Mouse (Mus musculus) mouse embryonic stem cell (cell line): Measurements from ENCODE around the gene Zfand3.

ENCODE experiments used
- in situ Hi-C, 2 experiments: fragments of 300-500 bp; cut with MboI; formaldehyde crosslinking; loops; 1 replicate in 1 of 2; 3 replicates in 1 of 2; pipeline ENCODE4 v1.14.3; 2019 to 2020; ENCODE audit warnings: low sequenced_read_pairs in 2 of 2, low pct_unique_long_range_greater_than_20kb in 1 of 2, mixed read lengths in 1 of 2; ENCODE audit not compliant: unreplicated experiment in 1 of 2

Zfand3 gene

GRCm38 (mm10) chr17:30196401-30197279 lies 192.1 kb downstream of the Zfand3 start:
- in situ Hi-C loops = no loop called here

- in situ Hi-C loops = no loop called here
Observed at GRCm38 (mm10) chr17:30197280-30198030, 192.9 kb downstream of the Zfand3 start.

- in situ Hi-C loops = no loop called here
Observed at GRCm38 (mm10) chr17:30198422-30198821, 193.9 kb downstream of the Zfand3 start.

GRCm38 (mm10) chr17:30199374-30200247 lies 195.1 kb downstream of the Zfand3 start:
- in situ Hi-C loops = no loop called here

- in situ Hi-C loops = no loop called here
Observed at GRCm38 (mm10) chr17:30200283-30200682, 195.8 kb downstream of the Zfand3 start.

GRCm38 (mm10) chr17:30205062-30205825 lies 200.7 kb downstream of the Zfand3 start:
- in situ Hi-C loops = no loop called here

GRCm38 (mm10) chr17:30210262-30210661 lies 205.7 kb downstream of the Zfand3 start:
- in situ Hi-C loops = no loop called here

- in situ Hi-C loops = no loop called here
Observed at GRCm38 (mm10) chr17:30210936-30211335, 206.4 kb downstream of the Zfand3 start.

GRCm38 (mm10) chr17:30212647-30213046 lies 208.1 kb downstream of the Zfand3 start:
- in situ Hi-C loops = no loop called here

- in situ Hi-C loops = no loop called here
Observed at GRCm38 (mm10) chr17:30213371-30213770, 208.8 kb downstream of the Zfand3 start.

GRCm38 (mm10) chr17:30214393-30214792 lies 209.9 kb downstream of the Zfand3 start:
- in situ Hi-C loops = no loop called here

- in situ Hi-C loops = no loop called here
Observed at GRCm38 (mm10) chr17:30215741-30216140, 211.2 kb downstream of the Zfand3 start.

GRCm38 (mm10) chr17:30221677-30222076 lies 217.1 kb downstream of the Zfand3 start:
- in situ Hi-C loops = no loop called here

- in situ Hi-C loops = no loop called here
Observed at GRCm38 (mm10) chr17:30222361-30222760, 217.8 kb downstream of the Zfand3 start.

- in situ Hi-C loops = no loop called here
Observed at GRCm38 (mm10) chr17:30222837-30223236, 218.3 kb downstream of the Zfand3 start.

- in situ Hi-C loops = no loop called here
Observed at GRCm38 (mm10) chr17:30225030-30225740, 220.7 kb downstream of the Zfand3 start.

- in situ Hi-C loops = no loop called here
Observed at GRCm38 (mm10) chr17:30228439-30229215, 224.1 kb downstream of the Zfand3 start.
